Mouse (Mus musculus): ENCODE data around the gene Slc29a4. TPM values are rescaled to one million over a fixed set of nuclear protein-coding genes. Genes with fewer than 3 reads are reported as not detected.
A peak's percentile ranks its signal among the peaks of the same experiment; 100 is the strongest.

Gene Slc29a4
- total RNA-seq, 2 experiments from 2014 or later: 19.4 to 20.6 TPM

DNA sequence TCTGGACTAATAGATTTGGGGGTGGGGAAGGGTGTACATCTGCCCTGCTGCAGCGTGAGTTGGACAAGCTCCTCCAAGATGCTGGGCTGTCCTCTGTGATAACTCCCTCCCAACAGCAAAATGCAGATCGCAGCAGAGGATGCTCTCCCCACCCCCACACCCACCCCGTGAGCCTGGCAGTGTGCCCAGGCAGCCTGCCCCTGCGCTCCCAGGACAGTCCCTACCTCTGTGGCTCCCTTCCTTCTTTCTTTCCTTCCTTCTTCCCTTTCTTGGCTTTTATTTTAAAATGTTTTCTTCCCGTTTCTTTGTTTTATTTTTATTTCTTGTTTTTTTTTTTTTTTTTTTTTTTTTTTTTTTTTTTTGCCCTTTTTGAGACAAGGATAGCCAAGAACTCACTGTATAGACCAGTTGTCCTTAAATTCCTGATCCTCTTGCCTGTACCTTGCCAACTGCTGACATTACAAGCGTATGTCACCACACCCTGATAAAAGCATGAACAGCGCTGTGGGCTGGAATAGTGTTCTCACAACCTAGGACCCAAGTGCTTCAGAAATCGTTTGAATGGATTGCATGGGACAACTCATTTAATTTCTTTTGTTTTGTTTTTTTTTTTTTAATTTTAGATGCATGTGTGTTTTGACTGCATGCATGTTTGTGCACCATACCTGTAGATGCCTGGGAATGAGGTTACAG lies 1.6 kb downstream of the Slc29a4 start:
- intact Hi-C loops (cut with DNase I): loop anchor here (10.0 kb wide), 1 partner anchor 1749 kb away; no protein-coding TSS in a partner anchor
- DNase-seq (ENCODE audit: low spot score in 2 of 2): no peak

DNA sequence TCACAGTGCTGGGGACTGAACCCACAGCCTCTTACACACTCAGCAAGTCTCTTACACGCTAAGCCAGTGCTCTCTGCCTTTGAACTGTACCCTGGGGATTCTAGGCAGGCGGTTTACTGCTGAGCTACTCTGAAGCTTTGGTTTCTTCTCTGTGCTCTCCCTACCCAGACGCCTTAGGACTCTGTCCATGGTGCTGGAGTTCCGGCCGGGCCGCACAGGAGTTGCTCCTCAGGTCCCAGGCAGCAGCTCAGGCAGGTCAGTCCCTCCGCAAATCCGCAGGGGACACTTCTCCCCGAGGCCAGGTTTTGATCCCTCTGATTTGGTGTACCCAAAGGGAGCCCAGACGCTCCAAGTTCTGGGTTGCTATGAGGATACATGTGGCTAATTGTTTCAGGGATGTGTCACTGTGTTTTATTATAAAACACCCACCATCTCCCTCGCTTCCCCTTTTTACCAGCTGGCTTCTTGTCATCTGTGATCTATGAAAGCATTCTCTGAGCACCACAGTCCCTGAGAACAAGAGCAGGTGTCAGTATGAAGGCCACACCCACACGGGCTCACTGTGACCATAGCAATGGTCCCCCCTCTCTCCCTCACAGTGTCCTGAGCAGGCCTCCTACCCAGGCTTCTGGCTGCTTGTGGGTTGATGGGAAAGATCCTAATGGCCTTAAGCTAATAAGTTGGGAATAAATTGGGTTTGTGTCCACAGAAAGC lies 2.5 kb downstream of the Slc29a4 start:
- DNase-seq (ENCODE audit: low spot score in 2 of 2): peak in 1 of 2 experiments; percentile 57

GRCm38 (mm10) chr5:142696258-142696657 lies 3.9 kb downstream of the Slc29a4 start:
- DNase-seq (ENCODE audit: low spot score in 2 of 2): no peak

More for the DNA sequence above, 2.5 kb downstream of the Slc29a4 start:
- intact Hi-C loops (cut with DNase I): loop anchor here (5.0 to 10.0 kb wide), 2 partner anchors 123 to 1750 kb away; partner anchors contain the start of gene Tnrc18

DNA sequence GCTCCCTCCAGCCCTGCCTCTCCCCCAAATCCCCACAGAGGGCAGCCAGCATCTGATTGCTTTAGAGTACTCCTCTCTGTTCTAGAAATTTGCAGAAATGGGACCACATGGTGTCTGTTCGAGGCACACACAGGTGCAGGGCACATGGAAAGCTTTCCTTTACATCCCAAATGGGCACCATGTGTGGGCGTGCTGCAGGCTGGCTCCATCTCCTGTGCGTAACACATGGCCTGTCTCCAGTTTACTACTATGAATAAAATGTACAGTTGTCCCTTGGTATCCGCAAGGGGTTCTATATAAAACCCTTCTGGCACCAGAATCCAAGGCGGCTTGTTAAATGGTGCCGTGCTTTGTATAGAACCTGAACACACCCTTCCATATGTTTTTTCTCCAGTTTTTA lies 4.6 kb downstream of the Slc29a4 start:
- intact Hi-C loops (cut with DNase I): loop anchor here (5.0 to 10.0 kb wide), 2 partner anchors 120 to 1752 kb away; partner anchors contain the start of gene Tnrc18
- DNase-seq (ENCODE audit: low spot score in 2 of 2): peak; percentile 70 to 96

More at GRCm38 (mm10) chr5:142696258-142696657, 3.9 kb downstream of the Slc29a4 start:
- intact Hi-C loops (cut with DNase I): loop anchor here (5.0 to 10.0 kb wide), 2 partner anchors 121 to 1751 kb away; partner anchors contain the start of gene Tnrc18

DNA sequence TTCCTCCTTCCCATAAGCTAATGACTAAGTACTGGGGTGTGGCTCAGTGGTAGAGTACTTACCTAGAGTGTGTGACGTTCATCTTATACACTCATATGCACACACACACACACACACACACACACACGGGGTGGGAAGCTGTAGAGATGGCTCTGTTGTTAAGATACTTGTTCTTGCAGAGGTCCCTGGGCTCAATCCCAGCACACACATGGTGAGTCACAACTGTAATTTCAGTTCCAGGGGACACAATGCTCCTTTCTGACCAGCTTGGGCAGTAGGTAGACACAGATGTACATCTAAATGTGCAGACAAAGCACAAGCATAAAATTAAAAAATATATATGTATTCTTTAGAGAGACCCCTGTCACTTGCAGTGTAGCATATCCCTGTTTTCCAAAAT lies 5.4 kb downstream of the Slc29a4 start:
- intact Hi-C loops (cut with DNase I): loop anchor here (5.0 to 10.0 kb wide), 2 partner anchors 120 to 1753 kb away; partner anchors contain the start of gene Tnrc18
- DNase-seq (ENCODE audit: low spot score in 2 of 2): peak in 1 of 2 experiments; percentile 52

- intact Hi-C loops (cut with DNase I): no loop called here
- no peak for DNase-seq (ENCODE audit: low spot score in 2 of 2)
Observed at GRCm38 (mm10) chr5:142700842-142701589, 8.7 kb downstream of the Slc29a4 start.

DNA sequence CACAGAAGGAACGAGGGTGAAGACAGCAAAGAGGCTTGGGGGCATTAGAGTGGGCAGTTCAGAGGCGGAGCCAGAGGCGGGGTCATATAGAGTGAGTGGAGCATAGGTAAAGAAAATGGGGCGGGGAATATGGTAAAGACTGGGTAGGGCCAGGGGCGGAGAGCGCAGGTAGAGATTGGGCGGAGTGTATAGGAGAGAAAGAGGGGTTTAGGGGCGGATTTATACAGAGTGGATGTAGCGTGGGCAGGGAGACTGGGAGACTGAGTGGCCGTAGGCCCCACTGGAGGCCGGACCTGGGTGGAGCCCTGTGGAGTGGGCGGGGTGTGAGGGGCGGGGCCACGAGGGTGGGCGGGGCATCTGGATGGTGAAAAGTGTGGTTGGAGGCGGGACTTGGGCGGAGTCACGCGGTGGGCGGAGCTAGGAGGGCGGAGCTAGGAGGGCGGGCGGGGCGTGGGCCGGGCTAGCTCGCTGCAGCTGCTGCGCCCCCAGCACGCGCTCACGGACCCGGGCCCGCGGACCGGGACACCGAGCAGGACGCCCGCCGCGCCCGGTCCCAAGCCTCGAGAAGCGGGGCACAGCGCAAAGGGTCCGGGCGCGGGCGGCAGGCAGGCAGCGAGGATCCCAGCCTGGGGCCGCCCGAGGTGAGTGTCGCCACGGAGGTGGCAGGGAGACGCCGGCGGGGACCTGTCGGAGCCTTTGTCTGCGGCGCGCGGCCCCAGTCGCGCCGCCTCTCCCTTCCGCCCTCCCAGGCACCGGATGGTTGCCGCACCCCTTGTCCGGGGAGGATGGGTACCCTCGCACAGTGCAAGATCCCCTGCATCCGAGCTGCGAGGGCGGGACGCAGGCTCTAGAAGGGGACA lies 9.6 kb downstream of the Slc29a4 start:
- no peak for DNase-seq (ENCODE audit: low spot score in 2 of 2)
- intact Hi-C loops (cut with DNase I): no loop called here

DNA sequence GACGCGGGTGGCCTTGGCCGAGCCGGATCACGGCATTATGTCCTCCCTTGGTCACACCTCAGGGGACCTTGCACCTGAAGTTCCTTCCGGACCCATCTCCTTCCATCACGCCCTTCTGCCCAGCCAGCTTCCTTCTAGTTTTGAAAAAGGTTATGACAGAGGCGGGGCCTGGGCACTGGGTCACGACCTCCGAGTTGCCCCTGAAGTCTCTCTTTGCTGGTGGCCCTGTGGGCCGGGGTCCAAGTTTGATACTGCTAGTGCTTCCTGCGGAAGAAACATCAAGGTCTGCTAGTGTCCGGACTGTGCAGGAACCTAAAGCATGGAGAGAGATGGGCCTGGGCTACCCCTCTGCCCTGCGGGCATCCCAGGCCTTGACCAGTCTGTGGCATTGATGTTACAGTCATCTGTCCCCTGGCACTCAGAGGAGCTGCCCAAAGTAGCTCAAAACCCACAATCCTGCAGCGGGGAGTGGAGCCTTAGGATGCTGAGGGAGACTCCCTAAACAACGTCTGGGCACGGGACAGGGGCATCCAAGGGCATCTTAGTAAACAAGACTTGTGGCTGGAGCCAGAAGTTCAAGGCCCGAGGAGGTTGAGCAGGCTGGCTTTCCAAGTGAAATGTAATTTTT lies 10.3 kb downstream of the Slc29a4 start:
- no peak for DNase-seq (ENCODE audit: low spot score in 2 of 2)
- intact Hi-C loops (cut with DNase I): no loop called here

- intact Hi-C loops (cut with DNase I): no loop called here
Observed at GRCm38 (mm10) chr5:142703569-142703968, 11.3 kb downstream of the Slc29a4 start.

GRCm38 (mm10) chr5:142707709-142708108 lies 15.4 kb downstream of the Slc29a4 start:
- DNase-seq (ENCODE audit: low spot score in 2 of 2): no peak
- intact Hi-C loops (cut with DNase I): no loop called here

More at GRCm38 (mm10) chr5:142703569-142703968, 11.3 kb downstream of the Slc29a4 start:
- DNase-seq (ENCODE audit: low spot score in 2 of 2): peak; percentile 60 to 64

- intact Hi-C loops (cut with DNase I): no loop called here
- DNase-seq (ENCODE audit: low spot score in 2 of 2): no peak
Observed at GRCm38 (mm10) chr5:142709436-142709835, 17.1 kb downstream of the Slc29a4 start.

DNA sequence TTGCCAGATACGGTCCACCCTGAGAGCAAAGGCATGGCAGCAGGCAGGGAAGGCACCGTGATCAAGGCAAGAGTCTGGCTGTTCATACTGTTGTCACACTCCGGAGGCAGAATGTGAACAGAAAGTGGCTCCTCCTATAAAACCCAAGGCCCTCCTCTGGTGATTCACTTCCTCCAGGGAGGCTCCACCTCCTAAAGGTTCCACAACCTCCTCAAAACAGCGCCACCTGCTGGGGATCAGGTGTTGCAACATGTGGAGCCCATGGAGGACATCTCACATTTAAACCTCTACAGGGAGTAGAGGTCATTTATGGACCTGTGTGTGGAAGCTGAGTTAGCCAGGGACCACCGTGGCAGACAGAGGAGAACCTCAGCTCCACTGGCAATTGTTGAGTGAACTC lies 20.1 kb downstream of the Slc29a4 start:
- intact Hi-C loops (cut with DNase I): no loop called here

DNA sequence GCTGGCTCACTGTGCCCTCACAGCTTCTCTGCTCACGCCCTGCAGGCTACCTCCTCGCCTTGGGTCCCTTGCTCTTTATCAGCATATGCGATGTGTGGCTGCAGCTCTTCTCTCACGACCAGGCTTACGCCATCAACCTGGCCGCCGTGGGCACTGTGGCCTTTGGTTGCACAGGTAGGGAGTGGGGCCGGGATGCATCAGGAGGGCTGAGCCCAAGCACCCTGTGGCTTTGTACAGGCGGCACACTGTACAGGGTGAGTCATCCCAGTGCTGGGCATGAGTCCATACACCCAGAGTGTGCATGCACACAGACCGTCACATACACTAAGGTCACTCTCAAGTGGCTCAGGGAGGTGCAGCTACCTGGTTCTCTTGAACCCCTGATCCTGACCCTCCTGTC lies 21.7 kb downstream of the Slc29a4 start:
- no peak for DNase-seq (ENCODE audit: low spot score in 2 of 2)
- intact Hi-C loops (cut with DNase I): no loop called here

More for the DNA sequence above, 20.1 kb downstream of the Slc29a4 start:
- no peak for DNase-seq (ENCODE audit: low spot score in 2 of 2)

DNA sequence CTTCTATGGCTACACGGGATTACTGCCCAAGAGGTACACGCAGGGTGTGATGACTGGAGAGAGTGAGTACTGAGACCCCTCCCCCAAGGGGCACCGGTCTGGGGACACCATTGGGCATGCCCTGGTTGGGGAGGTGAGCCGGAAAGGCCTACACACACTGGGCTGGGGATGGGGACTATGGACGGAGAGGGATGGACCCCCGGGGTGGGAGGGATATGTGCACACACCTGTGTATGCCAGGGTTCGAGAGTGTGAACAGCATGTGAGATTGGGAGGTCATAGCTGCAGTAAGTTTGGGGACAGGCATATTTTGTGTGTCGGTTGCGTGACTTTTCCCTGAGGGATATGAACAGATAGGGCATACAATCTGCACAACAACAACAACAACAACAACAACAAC lies 22.7 kb downstream of the Slc29a4 start:
- intact Hi-C loops (cut with DNase I): loop anchor here (5.0 kb wide), 2 partner anchors 133 to 213 kb away; no protein-coding TSS in a partner anchor

DNA sequence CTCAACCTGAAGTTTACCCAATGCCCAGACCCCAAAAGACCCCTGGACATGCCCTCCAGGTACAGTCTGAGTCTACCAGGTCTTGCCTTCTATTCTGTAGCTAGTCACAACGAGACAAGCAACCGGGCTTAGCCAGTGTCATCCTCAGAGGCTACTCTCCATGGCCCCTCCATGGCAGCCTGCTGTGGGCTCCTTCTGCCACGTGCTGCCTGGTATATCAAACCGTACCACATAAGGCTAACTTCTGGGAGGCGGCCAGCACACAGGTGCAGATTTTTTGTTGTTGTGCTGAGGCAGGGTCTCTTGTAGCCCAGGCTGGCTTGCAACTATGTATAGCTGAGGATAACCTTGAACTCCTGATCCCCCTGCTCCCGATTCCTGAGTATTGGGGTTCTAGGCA lies 23.7 kb downstream of the Slc29a4 start:
- DNase-seq (ENCODE audit: low spot score in 2 of 2): no peak
- intact Hi-C loops (cut with DNase I): loop anchor here (5.0 kb wide), 2 partner anchors 134 to 214 kb away; no protein-coding TSS in a partner anchor

More for the DNA sequence above, 22.7 kb downstream of the Slc29a4 start:
- no peak for DNase-seq (ENCODE audit: low spot score in 2 of 2)

GRCm38 (mm10) chr5:142718037-142718436 lies 25.7 kb downstream of the Slc29a4 start:
- DNase-seq (ENCODE audit: low spot score in 2 of 2): peak; percentile 79 to 81
- intact Hi-C loops (cut with DNase I): loop anchor here (1.0 to 5.0 kb wide), 4 partner anchors 45 to 216 kb away; no protein-coding TSS in a partner anchor

DNA sequence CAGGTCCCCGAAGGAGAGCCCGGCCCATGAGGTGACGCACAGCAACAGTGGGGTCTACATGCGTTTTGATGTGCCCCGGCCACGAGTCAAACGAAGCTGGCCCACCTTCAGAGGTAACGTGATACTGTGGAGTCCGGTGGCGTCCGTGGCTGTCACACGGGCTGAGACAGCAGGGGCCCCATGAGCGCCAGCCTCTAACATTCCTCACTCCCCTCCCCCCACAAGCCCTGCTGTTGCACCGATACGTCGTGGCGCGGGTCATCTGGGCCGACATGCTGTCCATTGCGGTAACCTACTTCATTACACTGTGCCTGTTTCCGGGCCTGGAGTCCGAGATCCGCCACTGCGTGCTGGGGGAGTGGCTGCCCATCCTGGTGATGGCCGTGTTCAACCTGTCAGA lies 26.2 kb downstream of the Slc29a4 start:
- no peak for DNase-seq (ENCODE audit: low spot score in 2 of 2)
- intact Hi-C loops (cut with DNase I): loop anchor here (1.0 to 5.0 kb wide), 4 partner anchors 45 to 216 kb away; no protein-coding TSS in a partner anchor

- intact Hi-C loops (cut with DNase I): loop anchor here (2.0 to 5.0 kb wide), 3 partner anchors 138 to 218 kb away; no protein-coding TSS in a partner anchor
- no peak for DNase-seq (ENCODE audit: low spot score in 2 of 2)
Observed at GRCm38 (mm10) chr5:142719897-142720296, 27.6 kb downstream of the Slc29a4 start.

Measured in left cerebral cortex, postnatal 25 days (tissue).